Mouse (Mus musculus) small intestine, adult 2 months (tissue): ENCODE results near the gene Zfp975. TPM values are rescaled to one million over a fixed set of nuclear protein-coding genes. Genes with fewer than 3 reads are reported as not detected.
"Not testable (repeated sequence)": the region's sequence is repeated elsewhere in the genome, so short reads cannot be mapped to it uniquely, and the experiment has no call there.

Experiments used
- H3K27ac ChIP-seq: fragments of 200-500 bp; 2 replicates; pipeline ENCODE4 v1.5.1; 2012; ENCODE audit warnings: low read depth, low read length, control low read depth, inconsistent platforms; ENCODE audit not compliant: insufficient read depth
- H3K27me3 ChIP-seq: fragments of 200-500 bp; 2 replicates; pipeline ENCODE4 v1.6.1; 2012; ENCODE audit warnings: mild to moderate bottlenecking, moderate library complexity, low read length, inconsistent platforms; ENCODE audit not compliant: control insufficient read depth, insufficient read depth
- H3K36me3 ChIP-seq: fragments of 200-500 bp; 2 replicates; pipeline ENCODE4 v1.6.1; 2012; ENCODE audit warnings: mild to moderate bottlenecking, low read length, control low read depth, inconsistent platforms; ENCODE audit not compliant: control insufficient read depth, insufficient read depth
- H3K4me1 ChIP-seq: fragments of 200-500 bp; 2 replicates; pipeline ENCODE4 v1.6.1; 2012; ENCODE audit warnings: low read length, inconsistent platforms, mixed read lengths; ENCODE audit not compliant: control insufficient read depth, insufficient read depth, insufficient read length
- H3K4me3 ChIP-seq: fragments of 200-500 bp; 2 replicates; pipeline ENCODE4 v1.5.1; 2012; ENCODE audit warnings: low read depth, mild to moderate bottlenecking, control low read depth, inconsistent platforms, low read length, moderate library complexity
- polyA plus RNA-seq: library from polyadenylated mRNA; depleted of rRNA; stranded (reverse); fragments of >200 nt; gene quantifications from 2 replicates; pipeline ENCODE4 v1.2.3, GENCODE M21; 2012; rRNA removed

Gene Zfp975
- polyA plus RNA-seq, 1 experiment, result 0.13 TPM

DNA sequence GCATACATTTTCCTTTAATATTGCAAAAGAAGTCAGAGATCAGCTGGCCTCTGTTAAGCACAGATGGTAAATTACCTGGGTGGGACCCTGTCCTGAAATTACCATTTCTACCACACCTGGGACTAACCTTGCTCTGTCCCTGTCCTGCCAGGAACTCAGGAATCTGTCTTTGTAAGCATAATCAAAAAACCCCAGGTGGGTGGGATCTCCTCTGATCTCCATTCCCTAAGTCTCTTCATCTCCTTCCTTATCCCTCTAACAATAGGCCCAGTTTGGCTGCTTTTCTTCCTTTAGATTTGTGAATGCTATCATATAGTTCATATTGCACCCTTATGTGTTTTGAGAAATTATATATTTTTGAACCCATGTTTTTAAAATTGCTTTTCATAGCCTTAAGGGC, 61.5 kb downstream of the Zfp975 start:
- H3K4me3 ChIP-seq, H3K36me3 ChIP-seq, H3K27ac ChIP-seq, H3K4me1 ChIP-seq, H3K27me3 ChIP-seq: not testable (repeated sequence)

Other genes with a start within 250 kb of the Zfp975 start
- not detected in 2 replicates for gene 4933421I07Rik, start 244.6 kb downstream of the Zfp975 start, polyA plus RNA-seq
- 0.72 and 1.7 TPM in 2 replicates for gene Zfp141, start 187.0 kb downstream of the Zfp975 start, polyA plus RNA-seq
- gene Gm21028, start 114.2 kb downstream of the Zfp975 start, polyA plus RNA-seq, result not detected in 2 replicates
- not detected in 2 replicates for gene Zfp977, start 100.2 kb downstream of the Zfp975 start, polyA plus RNA-seq
- 0.05 TPM in 1 of 2 replicates, not detected in the other for gene Zfp976, start 50.2 kb downstream of the Zfp975 start, polyA plus RNA-seq
- not detected in 2 replicates for gene Gm17067, start 34.3 kb upstream of the Zfp975 start, polyA plus RNA-seq
- not detected in 2 replicates for gene Vmn2r62, start 100.8 kb upstream of the Zfp975 start, polyA plus RNA-seq
- gene Gm2381, start 174.5 kb upstream of the Zfp975 start, polyA plus RNA-seq, result not detected in 2 replicates
- gene Vmn2r63, start 241.1 kb upstream of the Zfp975 start, polyA plus RNA-seq, result not detected in 2 replicates